Mouse (Mus musculus): Measurements from ENCODE around the gene Dtx4. TPM values are rescaled to one million over a fixed set of nuclear protein-coding genes. Genes with fewer than 3 reads are reported as not detected.

Gene Dtx4
- polyA plus RNA-seq, 1 experiment from 2014 or later: 6.1 TPM

- Histone ChIP-seq H3K27ac (ENCODE audit: low read length) (no peak overlapping the region), H3K9ac (replicated peaks; ENCODE audit: low read length) (no peak overlapping the region), H3K36me3 (ENCODE audit: insufficient read depth, low read length) (no peaks in the 10 kb centered on the region), H3K4me1 (ENCODE audit: insufficient read depth, low read length) (no peaks in the 10 kb centered on the region), H3K4me3 (ENCODE audit: low read length) (no peak overlapping the region), H3K27me3 (ENCODE audit: insufficient read depth, low read length) (no peaks in the 10 kb centered on the region), H3K4me2 (replicated peaks; ENCODE audit: low read depth, low read length) (no peak overlapping the region), H3K9me3 (ENCODE audit: low read length) (no peaks in the 10 kb centered on the region)
- WGBS: 81% methylated on average over 4 of the region's 4 CpGs
- no peak for ATAC-seq (ENCODE audit: low FRiP score, low TSS enrichment)
These were observed 65.3 kb downstream of the Dtx4 start for GRCm38 (mm10) chr19:12435750-12436524.

- H3K27me3 ChIP-seq (ENCODE audit: insufficient read depth, low read length): no peaks in the 10 kb centered on the region
- H3K36me3 ChIP-seq (ENCODE audit: insufficient read depth, low read length): no peaks in the 10 kb centered on the region
- WGBS: 77% methylated on average over 4 of the region's 4 CpGs
- no peaks in the 10 kb centered on the region for H3K9me3 ChIP-seq (ENCODE audit: low read length)
- H3K4me1 ChIP-seq (ENCODE audit: insufficient read depth, low read length): no peaks in the 10 kb centered on the region
- H3K9ac ChIP-seq (replicated peaks; ENCODE audit: low read length): no peak overlapping the region
- no peak for ATAC-seq (ENCODE audit: low FRiP score, low TSS enrichment)
- H3K4me2 ChIP-seq (replicated peaks; ENCODE audit: low read depth, low read length): no peak overlapping the region
- no peak overlapping the region for H3K4me3 ChIP-seq (ENCODE audit: low read length)
- H3K27ac ChIP-seq (ENCODE audit: low read length): no peak overlapping the region
These were observed 66.2 kb downstream of the Dtx4 start for GRCm38 (mm10) chr19:12435011-12435416.

- WGBS: 8% methylated on average over 2 of the region's 2 CpGs
- no peak overlapping the region for H3K4me2 ChIP-seq (replicated peaks; ENCODE audit: low read depth, low read length)
- 0 out of 2 replicates have a peak, but pooled peaks have one; percentile 35 for ATAC-seq (ENCODE audit: low FRiP score, low TSS enrichment)
These were observed 68.2 kb downstream of the Dtx4 start for GRCm38 (mm10) chr19:12433033-12433432.

GRCm38 (mm10) chr19:12427605-12428004 is 73.6 kb downstream of the Dtx4 start, which contains the start of gene Pfpl:
Pfpl (plus strand) TSS chr19:12427905.
- 92% methylated on average over 6 of the region's 6 CpGs for WGBS

More at GRCm38 (mm10) chr19:12433033-12433432, 68.2 kb downstream of the Dtx4 start:
- H3K27ac ChIP-seq (ENCODE audit: low read length): no peak overlapping the region
- no peaks in the 10 kb centered on the region for H3K9me3 ChIP-seq (ENCODE audit: low read length)
- H3K4me3 ChIP-seq (ENCODE audit: low read length): no peak overlapping the region
- H3K9ac ChIP-seq (replicated peaks; ENCODE audit: low read length): no peak overlapping the region
- H3K4me1 ChIP-seq (ENCODE audit: insufficient read depth, low read length): no peaks in the 10 kb centered on the region
- H3K27me3 ChIP-seq (ENCODE audit: insufficient read depth, low read length): no peaks in the 10 kb centered on the region
- H3K36me3 ChIP-seq (ENCODE audit: insufficient read depth, low read length): no peaks in the 10 kb centered on the region

GRCm38 (mm10) chr19:12427101-12427500 is 74.2 kb downstream of the Dtx4 start:
- Histone ChIP-seq H3K4me2 (replicated peaks; ENCODE audit: low read depth, low read length) (no peak overlapping the region), H3K4me1 (ENCODE audit: insufficient read depth, low read length) (no peaks in the 10 kb centered on the region), H3K36me3 (ENCODE audit: insufficient read depth, low read length) (no peaks in the 10 kb centered on the region), H3K4me3 (ENCODE audit: low read length) (no peak overlapping the region), H3K27me3 (ENCODE audit: insufficient read depth, low read length) (no peaks in the 10 kb centered on the region), H3K9ac (replicated peaks; ENCODE audit: low read length) (no peak overlapping the region), H3K9me3 (ENCODE audit: low read length) (no peaks in the 10 kb centered on the region), H3K27ac (ENCODE audit: low read length) (no peak overlapping the region)
- whole genome bisulfite sequencing: 84% methylated on average over 5 of the region's 5 CpGs
- ATAC-seq (ENCODE audit: low FRiP score, low TSS enrichment): no peak

More at GRCm38 (mm10) chr19:12427605-12428004, 73.6 kb downstream of the Dtx4 start, which contains the start of gene Pfpl:
- no peak for ATAC-seq (ENCODE audit: low FRiP score, low TSS enrichment)
- H3K9me3 ChIP-seq (ENCODE audit: low read length): no peaks in the 10 kb centered on the region
- H3K4me2 ChIP-seq (replicated peaks; ENCODE audit: low read depth, low read length): no peak within 1 kb of the TSS
- no peaks in the 10 kb centered on the region for H3K27me3 ChIP-seq (ENCODE audit: insufficient read depth, low read length)
- no peak within 1 kb of the TSS for H3K9ac ChIP-seq (replicated peaks; ENCODE audit: low read length)
- H3K27ac ChIP-seq (ENCODE audit: low read length): no peak within 1 kb of the TSS
- H3K4me3 ChIP-seq (ENCODE audit: low read length): no peak within 1 kb of the TSS
- H3K4me1 ChIP-seq (ENCODE audit: insufficient read depth, low read length): no peaks in the 10 kb centered on the region
- no peaks in the 10 kb centered on the region for H3K36me3 ChIP-seq (ENCODE audit: insufficient read depth, low read length)

- no peak overlapping the region for H3K27ac ChIP-seq (ENCODE audit: low read length)
- no peak overlapping the region for H3K4me2 ChIP-seq (replicated peaks; ENCODE audit: low read depth, low read length)
- no peaks in the 10 kb centered on the region for H3K27me3 ChIP-seq (ENCODE audit: insufficient read depth, low read length)
- no peak overlapping the region for H3K4me3 ChIP-seq (ENCODE audit: low read length)
- ATAC-seq (ENCODE audit: low FRiP score, low TSS enrichment): no peak
- no peak overlapping the region for H3K9ac ChIP-seq (replicated peaks; ENCODE audit: low read length)
- no peaks in the 10 kb centered on the region for H3K4me1 ChIP-seq (ENCODE audit: insufficient read depth, low read length)
- WGBS: 95% methylated on average over 1 of the region's 1 CpGs
- H3K9me3 ChIP-seq (ENCODE audit: low read length): no peaks in the 10 kb centered on the region
- no peaks in the 10 kb centered on the region for H3K36me3 ChIP-seq (ENCODE audit: insufficient read depth, low read length)
These were observed 79.6 kb downstream of the Dtx4 start for GRCm38 (mm10) chr19:12421680-12422079.

- H3K9me3 ChIP-seq (ENCODE audit: low read length): no peaks in the 10 kb centered on the region
- no peaks in the 10 kb centered on the region for H3K4me1 ChIP-seq (ENCODE audit: insufficient read depth, low read length)
- no peak overlapping the region for H3K27ac ChIP-seq (ENCODE audit: low read length)
- no peaks in the 10 kb centered on the region for H3K36me3 ChIP-seq (ENCODE audit: insufficient read depth, low read length)
- no peak overlapping the region for H3K4me2 ChIP-seq (replicated peaks; ENCODE audit: low read depth, low read length)
- H3K4me3 ChIP-seq (ENCODE audit: low read length): no peak overlapping the region
- no peak for ATAC-seq (ENCODE audit: low FRiP score, low TSS enrichment)
- 75% methylated on average over 6 of the region's 6 CpGs for WGBS
- no peaks in the 10 kb centered on the region for H3K27me3 ChIP-seq (ENCODE audit: insufficient read depth, low read length)
- no peak overlapping the region for H3K9ac ChIP-seq (replicated peaks; ENCODE audit: low read length)
These were observed 80.7 kb downstream of the Dtx4 start for GRCm38 (mm10) chr19:12420555-12420954.

GRCm38 (mm10) chr19:12418312-12418711 is 82.9 kb downstream of the Dtx4 start:
- no peak overlapping the region for H3K4me3 ChIP-seq (ENCODE audit: low read length)
- H3K4me1 ChIP-seq (ENCODE audit: insufficient read depth, low read length): no peaks in the 10 kb centered on the region
- no peaks in the 10 kb centered on the region for H3K36me3 ChIP-seq (ENCODE audit: insufficient read depth, low read length)
- H3K9me3 ChIP-seq (ENCODE audit: low read length): no peaks in the 10 kb centered on the region
- H3K4me2 ChIP-seq (replicated peaks; ENCODE audit: low read depth, low read length): no peak overlapping the region
- no peak overlapping the region for H3K9ac ChIP-seq (replicated peaks; ENCODE audit: low read length)
- no peak overlapping the region for H3K27ac ChIP-seq (ENCODE audit: low read length)
- 88% methylated on average over 3 of the region's 3 CpGs for WGBS
- no peaks in the 10 kb centered on the region for H3K27me3 ChIP-seq (ENCODE audit: insufficient read depth, low read length)
- no peak for ATAC-seq (ENCODE audit: low FRiP score, low TSS enrichment)

- no peaks in the 10 kb centered on the region for H3K9me3 ChIP-seq (ENCODE audit: low read length)
- H3K4me3 ChIP-seq (ENCODE audit: low read length): no peak within 1 kb of the TSS
- H3K27ac ChIP-seq (ENCODE audit: low read length): no peak within 1 kb of the TSS
- no peak within 1 kb of the TSS for H3K4me2 ChIP-seq (replicated peaks; ENCODE audit: low read depth, low read length)
- H3K36me3 ChIP-seq (ENCODE audit: insufficient read depth, low read length): no peaks in the 10 kb centered on the region
- no peak within 1 kb of the TSS for H3K9ac ChIP-seq (replicated peaks; ENCODE audit: low read length)
- no peaks in the 10 kb centered on the region for H3K27me3 ChIP-seq (ENCODE audit: insufficient read depth, low read length)
- no peaks in the 10 kb centered on the region for H3K4me1 ChIP-seq (ENCODE audit: insufficient read depth, low read length)
- no peak for ATAC-seq (ENCODE audit: low FRiP score, low TSS enrichment)
These were observed 83.9 kb downstream of the Dtx4 start, which contains the start of gene Olfr1441 for GRCm38 (mm10) chr19:12417361-12417760. Olfr1441 (plus strand) TSS chr19:12417433.

Measured in kidney, embryonic 16.5 days (tissue).